Mouse (Mus musculus) heart, embryonic 13.5 days (tissue): ENCODE data around the gene Ism1. TPM values are rescaled to one million over a fixed set of nuclear protein-coding genes. Genes with fewer than 3 reads are reported as not detected.

ENCODE experiments used
- polyA plus RNA-seq: library from polyadenylated mRNA; unstranded; fragments of >200 nt; fragmentation: Nextera tagmentation; extraction: Ambion mirVana; gene quantifications from 2 replicates; pipeline ENCODE4 v1.2.1, GENCODE M21; 2015

Ism1 gene
- polyA plus RNA-seq, 1 experiment from 2014 or later = 0.86 TPM

Other genes with a start within 250 kb of the Ism1 start
- 0.06 TPM in 1 of 2 replicates, not detected in the other for gene Sptlc3, start 184.3 kb upstream of the Ism1 start, polyA plus RNA-seq